Comparison of ENCODE assay signal across 8 mouse cellular contexts in the genomic region with DNA sequence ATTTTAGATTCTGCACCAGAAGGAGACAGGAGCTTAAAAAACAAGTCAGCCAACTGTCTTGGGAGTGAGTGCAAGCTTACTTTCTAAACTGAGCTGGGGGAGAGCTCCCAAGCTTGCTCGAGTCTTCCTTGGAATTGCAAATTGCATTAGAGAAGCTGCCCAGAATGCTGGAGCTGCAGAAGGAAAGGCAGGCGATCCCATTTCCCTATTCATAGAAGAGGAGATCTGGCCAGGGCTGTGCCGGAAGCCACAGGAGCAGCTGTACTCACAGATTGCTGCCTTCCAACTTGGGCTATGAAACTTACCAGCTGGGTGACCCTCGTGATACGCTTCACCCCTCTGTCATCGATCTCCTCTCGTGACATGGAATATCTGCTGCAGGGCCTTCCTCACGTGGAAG.
A peak's percentile ranks its signal among the peaks of the same experiment; 100 is the strongest.
DNase-seq lines count a peak whose midpoint lies in the region; ATAC-seq lines count a peak whose summit lies in the region.

No protein-coding gene starts in this region.

- no peak overlapping the region for H3K4me2 ChIP-seq in lung, embryonic 15.5 days
- no peak overlapping the region for H3K4me2 ChIP-seq in hindbrain, embryonic 12.5 days (replicated peaks)
- H3K4me2 ChIP-seq in midbrain, embryonic 13.5 days (replicated peaks) = no peak overlapping the region

- peaks cover 20% of the 10 kb centered on the region for H3K4me1 ChIP-seq in lung, embryonic 15.5 days
- H3K4me1 ChIP-seq in hindbrain, embryonic 12.5 days = peaks cover 9% of the 10 kb centered on the region; the same call in 1 of the 2 replicates
- no peaks in the 10 kb centered on the region for H3K4me1 ChIP-seq in midbrain, embryonic 13.5 days (replicated peaks)

- no peaks in the 10 kb centered on the region for H3K27me3 ChIP-seq in lung, embryonic 15.5 days
- H3K27me3 ChIP-seq in hindbrain, embryonic 12.5 days = no peaks in the 10 kb centered on the region
- no peaks in the 10 kb centered on the region for H3K27me3 ChIP-seq in midbrain, embryonic 13.5 days

- no peaks in the 10 kb centered on the region for H3K36me3 ChIP-seq in lung, embryonic 15.5 days
- H3K36me3 ChIP-seq in hindbrain, embryonic 12.5 days = no peaks in the 10 kb centered on the region
- H3K36me3 ChIP-seq in midbrain, embryonic 13.5 days = no peaks in the 10 kb centered on the region

- no peak overlapping the region for H3K4me3 ChIP-seq in lung, embryonic 15.5 days
- H3K4me3 ChIP-seq in hindbrain, embryonic 12.5 days = no peak overlapping the region
- H3K4me3 ChIP-seq in midbrain, embryonic 13.5 days (replicated peaks) = no peak overlapping the region

- no peak overlapping the region for H3K9ac ChIP-seq in lung, embryonic 15.5 days
- H3K9ac ChIP-seq in hindbrain, embryonic 12.5 days = no peak overlapping the region
- no peak overlapping the region for H3K9ac ChIP-seq in midbrain, embryonic 13.5 days (replicated peaks)

- H3K27ac ChIP-seq in lung, embryonic 15.5 days = 0 out of 2 replicates have a peak overlapping the region, but pooled peaks have one; percentile 11
- H3K27ac ChIP-seq in hindbrain, embryonic 12.5 days = no peak overlapping the region
- no peak overlapping the region for H3K27ac ChIP-seq in midbrain, embryonic 13.5 days

- no peaks in the 10 kb centered on the region for H3K9me3 ChIP-seq in lung, embryonic 15.5 days
- no peaks in the 10 kb centered on the region for H3K9me3 ChIP-seq in hindbrain, embryonic 12.5 days (replicated peaks)
- no peaks in the 10 kb centered on the region for H3K9me3 ChIP-seq in midbrain, embryonic 13.5 days

- 38% methylated on average over 8 of the region's 8 CpGs for WGBS in lung, embryonic 15.5 days
- 43% methylated on average over 8 of the region's 8 CpGs for WGBS in hindbrain, embryonic 12.5 days
- WGBS in midbrain, embryonic 13.5 days = 73% methylated on average over 8 of the region's 8 CpGs

- peak; percentile 35 for DNase-seq in embryo, embryonic 10 days (ENCODE audit: low spot score)
- DNase-seq in embryo, embryonic 9.5 days (ENCODE audit: extremely low spot score) = no peak
- peak; percentile 61 for DNase-seq in kidney, postnatal 14 days
- DNase-seq in thymus, adult 18-20 months = no peak

- peak; percentile 86 for ATAC-seq in granulocyte monocyte progenitor cell, adult 5-6 weeks (replicated peaks; ENCODE audit: poor library complexity, severe bottlenecking)
- peak; percentile 75; the same call in 1 of the 2 replicates for ATAC-seq in lung, embryonic 15.5 days (ENCODE audit: borderline replicate concordance, extremely low read depth, low FRiP score, low TSS enrichment)
- ATAC-seq in hindbrain, embryonic 12.5 days (ENCODE audit: low FRiP score) = no peak
- ATAC-seq in midbrain, embryonic 13.5 days = no peak

Comparison
In these comparisons a context has a peak if more than half of its experiments do, and no peak if none do; other contexts are left out.
1. DNase-seq: peak in embryo, embryonic 10 days (single experiment) and kidney, postnatal 14 days (single experiment); none in embryo, embryonic 9.5 days (single experiment) and thymus, adult 18-20 months (0 of 2).
2. ATAC-seq: peak in granulocyte monocyte progenitor cell, adult 5-6 weeks (single experiment) and lung, embryonic 15.5 days (single experiment); none in hindbrain, embryonic 12.5 days (single experiment) and midbrain, embryonic 13.5 days (single experiment).